Mouse (Mus musculus): ENCODE data around the gene Gdpd5. TPM values are rescaled to one million over a fixed set of nuclear protein-coding genes. Genes with fewer than 3 reads are reported as not detected.
A peak's percentile ranks its signal among the peaks of the same experiment; 100 is the strongest.
"Not testable (repeated sequence)": the region's sequence is repeated elsewhere in the genome, so short reads cannot be mapped to it uniquely, and the experiment has no call there.

Gdpd5 gene
- polyA plus RNA-seq, 1 experiment from 2014 or later: 59.8 TPM

DNA sequence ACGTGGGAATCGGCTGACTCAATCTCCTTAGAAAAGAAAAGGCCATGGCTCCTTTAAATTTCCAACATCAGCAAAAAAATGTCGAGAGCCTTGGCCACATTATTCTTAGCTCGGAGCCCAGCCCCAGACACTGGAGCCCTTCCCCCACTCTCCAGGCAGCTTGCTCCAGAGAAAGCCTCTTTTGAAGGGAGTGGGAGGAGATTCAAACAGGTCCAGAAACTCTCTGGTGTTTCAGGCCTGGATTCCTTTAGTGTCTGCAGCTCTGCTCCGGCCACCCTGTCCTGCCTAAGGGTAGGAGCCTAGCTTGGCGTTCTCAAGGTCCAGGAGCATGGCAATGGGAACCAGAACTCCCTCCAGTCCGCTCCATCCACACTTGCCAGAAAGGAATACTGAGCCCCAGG, 25.5 kb upstream of the Gdpd5 start:
- H3K4me2 ChIP-seq: peak overlapping the region; percentile 33
- whole genome bisulfite sequencing: 9% methylated on average over 7 of the region's 7 CpGs
- peak overlapping the region; percentile 90 for H3K27ac ChIP-seq (replicated peaks)
- H3K9me3 ChIP-seq: no peaks in the 10 kb centered on the region
- peak overlapping the region; percentile 52 for H3K9ac ChIP-seq
- ATAC-seq (ENCODE audit: low read depth): no peak
- H3K4me3 ChIP-seq: no peak overlapping the region
- H3K4me1 ChIP-seq (replicated peaks): peaks cover 71% of the 10 kb centered on the region
- no peaks in the 10 kb centered on the region for H3K27me3 ChIP-seq
- H3K36me3 ChIP-seq: no peaks in the 10 kb centered on the region

DNA sequence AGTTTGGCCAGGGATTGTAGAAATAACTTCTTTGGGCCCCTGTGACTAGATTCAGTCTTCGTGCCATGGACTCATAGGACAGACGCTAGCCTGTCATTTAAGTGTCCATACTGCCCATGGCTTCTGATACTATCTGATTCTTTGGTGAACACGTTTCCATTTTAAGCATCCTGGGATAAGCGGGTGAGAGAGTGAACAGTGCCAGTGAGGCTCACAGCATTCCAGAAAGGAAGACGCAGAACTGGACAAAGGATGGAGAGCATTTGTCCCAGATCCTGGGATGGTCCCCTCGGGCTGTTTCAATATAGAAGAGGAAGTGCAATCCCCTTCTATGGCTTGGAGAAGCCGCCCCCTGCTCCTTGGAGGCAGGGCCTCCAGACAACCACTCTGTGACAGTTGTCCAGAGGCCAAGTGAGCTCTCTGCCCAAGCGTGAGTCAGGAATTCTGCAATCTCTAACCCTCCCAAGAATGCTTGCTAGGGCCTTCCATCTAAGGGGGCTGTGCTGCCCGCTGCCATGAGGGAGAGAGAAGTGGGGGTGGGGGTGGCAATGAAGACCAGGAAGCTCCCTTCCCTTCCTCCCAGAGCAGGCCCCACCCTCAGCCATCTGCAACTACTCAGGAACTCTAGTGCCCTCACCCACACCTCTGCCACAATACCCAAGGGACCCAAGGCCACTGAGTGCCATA, 24.8 kb upstream of the Gdpd5 start:
- H3K9me3 ChIP-seq: no peaks in the 10 kb centered on the region
- H3K27ac ChIP-seq (replicated peaks): peak overlapping the region; percentile 90
- no peaks in the 10 kb centered on the region for H3K27me3 ChIP-seq
- H3K9ac ChIP-seq: peak overlapping the region; percentile 52
- H3K4me3 ChIP-seq: no peak overlapping the region
- no peaks in the 10 kb centered on the region for H3K36me3 ChIP-seq
- H3K4me1 ChIP-seq (replicated peaks): peaks cover 71% of the 10 kb centered on the region
- ATAC-seq (ENCODE audit: low read depth): no peak
- WGBS: 43% methylated on average over 9 of the region's 9 CpGs
- peak overlapping the region; percentile 33 for H3K4me2 ChIP-seq

DNA sequence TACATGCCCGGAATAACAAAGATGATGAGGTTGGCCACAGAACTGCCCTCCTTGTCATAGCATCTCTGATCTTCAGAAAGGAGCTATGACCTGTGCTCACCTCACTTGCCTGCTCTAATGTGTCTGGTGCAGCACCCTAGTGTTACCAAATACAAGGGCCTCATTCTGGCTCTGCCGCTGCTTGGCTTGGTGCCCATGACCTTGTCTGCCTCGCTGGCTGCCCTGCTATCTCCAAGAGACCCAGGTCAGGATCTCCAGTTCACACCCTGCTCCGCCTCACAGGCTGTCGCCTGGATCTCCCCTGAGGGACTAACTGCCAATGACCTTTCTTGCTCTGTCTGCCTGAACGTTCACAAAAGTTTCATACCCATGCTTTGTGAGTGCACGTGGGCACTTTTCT, 24.0 kb upstream of the Gdpd5 start:
- Histone ChIP-seq H3K4me2 (no peak overlapping the region), H3K4me1 (replicated peaks) (peaks cover 65% of the 10 kb centered on the region), H3K27me3 (no peaks in the 10 kb centered on the region), H3K9ac (no peak overlapping the region), H3K36me3 (no peaks in the 10 kb centered on the region), H3K27ac (replicated peaks) (peak overlapping the region; percentile 90), H3K4me3 (no peak overlapping the region), H3K9me3 (no peaks in the 10 kb centered on the region)
- 56% methylated on average over 7 of the region's 7 CpGs for WGBS
- ATAC-seq (ENCODE audit: low read depth): no peak

DNA sequence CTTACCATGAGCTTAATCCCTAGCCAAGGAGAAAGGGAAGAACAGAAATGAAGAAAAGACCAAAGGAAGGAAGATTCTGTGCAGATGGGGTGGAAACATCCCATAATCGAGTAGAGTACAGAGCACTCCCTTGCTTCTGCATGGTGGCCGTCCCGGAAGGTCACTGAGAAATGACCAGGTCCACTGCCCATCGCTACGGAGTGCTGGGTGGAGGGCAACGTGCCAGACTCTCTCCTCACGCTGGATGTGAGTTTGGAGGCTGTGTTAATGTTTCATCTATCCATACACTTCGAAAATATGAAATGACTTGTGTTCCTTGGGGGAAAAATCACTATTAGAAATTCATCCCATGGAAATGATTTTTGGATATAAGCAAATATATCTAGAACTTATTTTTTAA, 22.8 kb upstream of the Gdpd5 start:
- Histone ChIP-seq H3K27ac (replicated peaks) (no peak overlapping the region), H3K4me2 (no peak overlapping the region), H3K9me3 (no peaks in the 10 kb centered on the region), H3K4me1 (replicated peaks) (peaks cover 53% of the 10 kb centered on the region), H3K36me3 (no peaks in the 10 kb centered on the region), H3K9ac (no peak overlapping the region), H3K4me3 (no peak overlapping the region), H3K27me3 (no peaks in the 10 kb centered on the region)
- no peak for ATAC-seq (ENCODE audit: low read depth)
- WGBS: 92% methylated on average over 8 of the region's 8 CpGs

DNA sequence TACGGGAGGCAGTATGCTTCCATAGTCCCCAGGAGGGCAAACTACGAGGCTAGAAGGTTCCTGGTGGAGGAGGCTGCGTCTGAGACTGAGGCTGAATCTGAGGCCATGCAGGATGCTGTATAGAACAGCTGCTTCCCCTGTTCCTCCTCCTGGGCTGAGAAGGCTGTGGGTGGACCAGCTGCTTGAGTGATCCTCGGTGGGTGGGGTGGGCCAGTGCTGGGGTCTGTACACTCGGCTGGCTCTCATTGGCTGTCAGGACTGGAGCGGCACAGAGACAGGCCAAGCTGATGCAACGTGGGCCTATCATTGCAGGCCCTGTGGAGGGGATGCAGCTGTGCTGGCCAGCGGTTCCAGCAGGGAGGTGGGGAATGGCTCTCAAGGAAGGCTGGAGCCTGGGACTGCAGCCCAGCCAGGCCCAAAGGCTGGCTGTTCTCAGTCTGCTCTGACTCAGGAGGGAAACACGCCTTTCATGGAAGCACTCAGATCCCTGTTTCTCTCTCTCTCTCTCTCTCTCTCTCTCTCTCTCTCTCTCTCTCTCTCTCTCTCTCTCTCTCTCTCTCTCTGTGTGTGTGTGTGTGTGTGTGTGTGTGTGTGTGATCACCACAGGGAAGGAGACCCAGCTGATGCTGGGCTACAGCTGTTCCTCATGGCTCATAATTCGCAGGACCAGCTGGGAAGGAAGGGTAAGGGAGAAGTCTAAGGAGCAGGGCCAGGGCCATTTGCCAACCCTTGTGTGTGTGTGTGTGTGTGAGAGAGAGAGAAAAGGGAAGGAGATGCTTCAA, 21.0 kb upstream of the Gdpd5 start:
- H3K4me1 ChIP-seq (replicated peaks): peaks cover 53% of the 10 kb centered on the region
- 9% methylated on average over 10 of the region's 10 CpGs for WGBS
- H3K4me2 ChIP-seq: peak overlapping the region; percentile 28
- no peaks in the 10 kb centered on the region for H3K27me3 ChIP-seq
- H3K9me3 ChIP-seq: no peaks in the 10 kb centered on the region
- no peak overlapping the region for H3K4me3 ChIP-seq
- H3K9ac ChIP-seq: peak overlapping the region; percentile 66
- peak overlapping the region; percentile 99 for H3K27ac ChIP-seq (replicated peaks)
- no peaks in the 10 kb centered on the region for H3K36me3 ChIP-seq
- peak; percentile 98 for ATAC-seq (ENCODE audit: low read depth)

DNA sequence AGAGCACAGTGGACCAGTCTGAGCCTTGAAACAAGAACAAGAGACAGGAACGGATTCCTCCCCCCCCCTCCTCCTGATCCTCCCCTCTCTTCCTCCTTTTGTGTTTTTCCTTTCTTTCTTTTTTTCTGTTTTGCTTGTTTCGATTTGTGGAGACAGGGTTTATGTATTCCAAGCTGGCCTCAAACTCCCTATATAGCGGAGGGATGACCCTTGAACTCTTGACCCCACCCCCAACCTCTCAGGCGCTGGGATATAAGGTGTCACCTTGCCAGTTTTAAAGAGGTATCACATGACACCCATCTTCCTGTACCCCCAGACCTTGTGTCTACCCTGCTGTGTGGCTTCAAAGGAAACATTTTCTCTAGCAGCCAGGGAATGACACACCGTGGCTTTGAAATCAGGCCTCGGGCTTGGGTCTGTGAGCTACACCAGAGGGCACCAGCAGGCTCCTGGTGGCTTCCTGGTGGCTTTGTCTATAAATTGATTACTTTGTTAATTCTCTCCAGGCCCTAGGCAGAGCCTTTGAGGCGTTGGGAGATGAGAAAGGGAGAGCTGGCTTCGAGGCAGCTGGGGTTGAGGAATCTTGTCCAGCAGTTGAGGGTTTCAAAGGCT, 20.3 kb upstream of the Gdpd5 start:
- WGBS: 17% methylated on average over 8 of the region's 8 CpGs
- H3K4me2 ChIP-seq: peak overlapping the region; percentile 27
- H3K9me3 ChIP-seq: no peaks in the 10 kb centered on the region
- H3K27ac ChIP-seq (replicated peaks): peak overlapping the region; percentile 99
- peak overlapping the region; percentile 66 for H3K9ac ChIP-seq
- no peaks in the 10 kb centered on the region for H3K36me3 ChIP-seq
- H3K27me3 ChIP-seq: no peaks in the 10 kb centered on the region
- no peak overlapping the region for H3K4me3 ChIP-seq
- H3K4me1 ChIP-seq (replicated peaks): peaks cover 46% of the 10 kb centered on the region
- no peak for ATAC-seq (ENCODE audit: low read depth)

DNA sequence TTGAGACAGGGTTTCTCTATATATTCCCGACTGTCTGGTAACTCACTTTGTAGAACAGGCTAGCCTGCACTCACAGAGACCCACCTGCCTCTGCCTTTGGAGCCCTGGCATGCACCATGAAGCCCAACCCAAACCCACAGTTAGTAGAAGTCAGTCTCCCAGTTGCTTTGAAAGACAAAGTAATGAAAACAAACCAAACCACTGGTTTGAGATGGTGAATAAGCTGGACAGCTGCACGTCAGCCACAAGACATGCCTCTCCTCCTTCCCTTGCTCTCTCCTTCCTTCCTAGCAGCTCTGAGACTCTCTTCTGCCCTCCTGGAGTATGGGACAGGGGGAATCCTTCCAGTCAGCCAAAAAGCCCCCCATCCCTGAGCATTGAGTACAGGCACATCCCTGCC, 19.1 kb upstream of the Gdpd5 start:
- Histone ChIP-seq H3K9me3 (no peaks in the 10 kb centered on the region), H3K9ac (no peak overlapping the region), H3K27me3 (no peaks in the 10 kb centered on the region), H3K27ac (replicated peaks) (0 out of 2 replicates have a peak overlapping the region, but pooled peaks have one; percentile 9), H3K4me2 (no peak overlapping the region), H3K4me1 (replicated peaks) (peaks cover 34% of the 10 kb centered on the region), H3K36me3 (no peaks in the 10 kb centered on the region), H3K4me3 (no peak overlapping the region)
- 90% methylated on average over 2 of the region's 2 CpGs for WGBS
- no peak for ATAC-seq (ENCODE audit: low read depth)

DNA sequence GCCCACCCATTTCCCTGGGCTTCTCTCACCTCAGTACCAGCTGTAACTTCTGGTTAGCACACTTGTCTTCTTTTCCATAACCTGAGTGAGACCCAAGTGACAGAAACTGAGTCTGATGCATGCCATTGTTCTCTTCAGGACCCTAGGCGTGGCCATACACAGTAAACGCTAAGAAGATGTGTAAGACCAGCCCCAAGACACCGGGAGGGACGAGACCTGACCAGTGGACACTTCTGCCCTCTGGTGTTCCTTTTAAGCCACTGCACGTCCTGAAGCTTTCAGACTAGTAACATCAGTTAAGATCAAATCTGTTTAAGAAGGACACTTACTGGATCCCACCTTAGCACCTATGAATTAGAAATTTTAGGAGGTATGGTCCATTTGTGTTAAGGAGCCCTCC, 16.1 kb upstream of the Gdpd5 start:
- peaks cover 22% of the 10 kb centered on the region for H3K4me1 ChIP-seq (replicated peaks)
- H3K4me3 ChIP-seq: 0 out of 2 replicates have a peak overlapping the region, but pooled peaks have one; percentile 6
- H3K9ac ChIP-seq: peak overlapping the region; percentile 53
- H3K27ac ChIP-seq (replicated peaks): peak overlapping the region; percentile 68; the same call in 1 of the 2 replicates
- H3K27me3 ChIP-seq: no peaks in the 10 kb centered on the region
- WGBS: under 1% methylated on average over 5 of the region's 5 CpGs
- no peaks in the 10 kb centered on the region for H3K36me3 ChIP-seq
- H3K9me3 ChIP-seq: no peaks in the 10 kb centered on the region
- H3K4me2 ChIP-seq: peak overlapping the region; percentile 41
- peak; percentile 19; the same call in 1 of the 2 replicates for ATAC-seq (ENCODE audit: low read depth)

DNA sequence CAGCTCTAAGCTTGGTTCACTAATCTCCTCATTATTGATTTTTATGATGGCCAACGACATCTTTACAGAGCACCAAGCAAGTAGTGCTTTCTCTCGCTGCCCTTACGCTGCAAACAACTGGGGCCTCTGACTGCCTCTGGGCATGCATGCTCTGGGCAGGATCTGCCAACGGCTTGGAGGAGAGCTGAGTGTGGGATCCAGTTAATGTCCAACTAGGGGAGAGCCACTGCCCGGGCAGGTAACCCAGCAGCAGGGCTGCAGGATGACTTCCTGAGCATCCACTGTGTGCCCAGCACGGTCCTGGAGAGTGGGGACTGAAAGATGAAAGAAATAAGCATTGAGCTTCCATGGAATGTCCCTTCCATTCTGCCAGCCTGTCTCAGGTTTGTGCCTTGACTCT, 14.5 kb upstream of the Gdpd5 start:
- WGBS: 70% methylated on average over 6 of the region's 6 CpGs
- H3K4me2 ChIP-seq: no peak overlapping the region
- H3K4me1 ChIP-seq (replicated peaks): peaks cover 11% of the 10 kb centered on the region
- H3K4me3 ChIP-seq: no peak overlapping the region
- no peak overlapping the region for H3K27ac ChIP-seq (replicated peaks)
- no peaks in the 10 kb centered on the region for H3K27me3 ChIP-seq
- no peak overlapping the region for H3K9ac ChIP-seq
- no peaks in the 10 kb centered on the region for H3K9me3 ChIP-seq
- no peak for ATAC-seq (ENCODE audit: low read depth)
- H3K36me3 ChIP-seq: no peaks in the 10 kb centered on the region

DNA sequence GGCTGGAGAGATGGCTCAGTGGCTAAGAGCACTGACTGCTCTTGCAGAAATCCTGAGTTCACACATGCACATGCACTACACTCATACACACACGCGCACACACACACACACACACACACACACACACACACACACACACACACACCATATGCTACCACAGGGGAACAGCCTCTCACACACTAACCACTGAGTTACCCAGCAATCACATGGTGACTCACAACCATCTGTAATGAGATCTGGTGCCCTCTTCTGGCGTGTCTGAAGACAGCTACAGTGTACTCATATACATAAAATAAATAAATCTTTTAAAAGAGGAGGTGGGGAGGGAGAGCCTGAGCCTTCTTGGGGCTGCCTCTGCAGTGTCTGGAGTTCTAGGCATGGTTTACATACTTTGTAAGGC, 6.9 kb upstream of the Gdpd5 start:
- H3K9me3 ChIP-seq; H3K9ac ChIP-seq; ATAC-seq (ENCODE audit: low read depth); H3K4me2 ChIP-seq; H3K4me1 ChIP-seq (replicated peaks); H3K4me3 ChIP-seq; H3K27ac ChIP-seq (replicated peaks); H3K36me3 ChIP-seq; H3K27me3 ChIP-seq: not testable (repeated sequence)
- WGBS: 49% methylated on average over 3 of the region's 3 CpGs

DNA sequence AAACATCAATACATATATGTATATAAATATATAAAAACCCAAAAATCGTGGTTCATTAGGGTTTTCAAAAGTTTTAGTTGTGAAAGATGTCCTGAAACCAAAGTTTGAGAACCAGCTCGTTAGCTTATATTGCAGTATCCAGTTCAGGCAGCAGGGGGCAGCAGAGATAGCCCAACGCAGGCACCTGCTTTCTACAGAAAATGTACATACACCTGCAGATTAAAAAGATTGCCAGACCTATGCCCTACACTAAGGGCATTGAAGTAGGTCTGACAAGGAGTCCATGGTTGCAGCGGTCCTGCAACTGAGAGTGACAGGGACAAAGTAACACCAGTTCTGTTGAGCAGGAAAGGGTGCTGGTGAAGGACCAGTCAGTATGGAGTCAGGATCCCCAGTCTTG, 5.8 kb upstream of the Gdpd5 start:
- no peaks in the 10 kb centered on the region for H3K36me3 ChIP-seq

DNA sequence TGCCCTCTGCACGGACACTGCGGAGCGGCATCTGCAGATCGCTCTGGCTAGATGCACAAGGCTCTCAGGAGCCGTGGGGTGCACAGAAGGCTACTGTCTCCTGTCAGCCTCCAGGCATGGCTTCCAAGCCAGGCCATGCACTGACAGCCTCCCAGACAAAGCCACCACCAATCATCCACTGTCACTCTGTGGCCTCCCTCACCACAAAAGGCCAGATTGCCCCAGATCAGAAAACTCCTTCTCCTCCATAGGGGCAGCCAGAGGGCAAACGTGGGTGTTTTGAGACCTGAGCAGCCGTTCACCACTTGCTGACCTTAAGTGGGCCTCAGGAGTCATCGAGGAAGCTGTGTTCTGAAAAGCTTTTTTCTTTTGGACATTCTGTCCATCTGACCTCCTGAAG, 2.3 kb upstream of the Gdpd5 start:
- Histone ChIP-seq H3K4me3 (no peak overlapping the region), H3K9me3 (no peaks in the 10 kb centered on the region), H3K4me1 (replicated peaks) (peaks cover 43% of the 10 kb centered on the region), H3K4me2 (no peak overlapping the region), H3K9ac (0 out of 2 replicates have a peak overlapping the region, but pooled peaks have one; percentile 31), H3K27me3 (no peaks in the 10 kb centered on the region), H3K36me3 (no peaks in the 10 kb centered on the region), H3K27ac (replicated peaks) (no peak overlapping the region)
- ATAC-seq (ENCODE audit: low read depth): no peak
- 30% methylated on average over 8 of the region's 8 CpGs for WGBS

More for the DNA sequence above, 5.8 kb upstream of the Gdpd5 start:
- Histone ChIP-seq H3K4me3 (no peak overlapping the region), H3K9me3 (no peaks in the 10 kb centered on the region), H3K27ac (replicated peaks) (no peak overlapping the region), H3K4me2 (no peak overlapping the region), H3K27me3 (no peaks in the 10 kb centered on the region), H3K9ac (no peak overlapping the region), H3K4me1 (replicated peaks) (peaks cover 19% of the 10 kb centered on the region)
- ATAC-seq (ENCODE audit: low read depth): no peak
- 7% methylated on average over 4 of the region's 4 CpGs for WGBS
